Mouse (Mus musculus) midbrain, postnatal 0 days (tissue): ENCODE measurements at regions not wholly inside any gene's neighbourhood (a gene's known extent, or its start where the extent isn't known, plus 50 kb on each side); places are given as distances from the start of the nearest gene placed in this dataset.

Source experiments
- ATAC-seq: fragments of 200-750 bp; cut with Nextera tagmentation; 2 replicates; pipeline ENCODE4 v1.8.0; 2017; ENCODE audit warnings: moderate number of reproducible peaks, mild to moderate bottlenecking, moderate TSS enrichment, moderate library complexity; ENCODE audit not compliant: low FRiP score
- DNase-seq: peaks from one replicate; pipeline ENCODE4 v3.0.0-alpha.2; 2015; ENCODE audit warnings: low spot score
- H3K27ac ChIP-seq: fragments of 300-500 bp; sonication (generic); 2 replicates; pipeline ENCODE4 v1.5.1; 2014; ENCODE audit warnings: low read depth, mild to moderate bottlenecking, low read length, mixed read lengths
- H3K27me3 ChIP-seq: fragments of 300-500 bp; sonication (generic); 2 replicates; pipeline ENCODE4 v1.6.1; 2014; ENCODE audit warnings: low read length, control low read depth, mixed read lengths; ENCODE audit not compliant: insufficient read depth
- H3K36me3 ChIP-seq: fragments of 300-500 bp; sonication (generic); 2 replicates; pipeline ENCODE4 v1.6.1; 2014; ENCODE audit warnings: low read length, control low read depth, mixed read lengths; ENCODE audit not compliant: insufficient read depth
- H3K4me1 ChIP-seq: fragments of 300-500 bp; sonication (generic); 2 replicates; pipeline ENCODE4 v1.6.1; 2014; ENCODE audit warnings: mild to moderate bottlenecking, control low read depth, antibody characterized with exemption, low read length, mixed read lengths; ENCODE audit not compliant: insufficient read depth
- H3K4me2 ChIP-seq: fragments of 300-500 bp; sonication (generic); 2 replicates; pipeline ENCODE4 v1.6.1; 2014; ENCODE audit warnings: low read depth, mild to moderate bottlenecking, low read length, mixed read lengths; ENCODE audit not compliant: poor library complexity, severe bottlenecking
- H3K4me3 ChIP-seq: fragments of 300-500 bp; sonication (generic); 2 replicates; pipeline ENCODE4 v1.5.1; 2014; ENCODE audit warnings: low read depth, mild to moderate bottlenecking, low read length, moderate library complexity
- H3K9ac ChIP-seq: fragments of 300-500 bp; sonication (generic); replicated peaks from 2 replicates; pipeline ENCODE4 v1.6.1; 2014; ENCODE audit warnings: mild to moderate bottlenecking, low read length, moderate library complexity, mixed read lengths; ENCODE audit not compliant: poor library complexity, severe bottlenecking
- H3K9me3 ChIP-seq: fragments of 300-500 bp; sonication (generic); 2 replicates; pipeline ENCODE4 v1.6.1; 2016; ENCODE audit warnings: low read length, control low read depth
- CTCF ChIP-seq: IDR thresholded peaks from 2 replicates; pipeline ENCODE4 v1.5.1; 2016; ENCODE audit warnings: antibody characterized with exemption, mild to moderate bottlenecking
- whole genome bisulfite sequencing: fragments of 180-500 bp; shearing (Covaris S2); extraction: QIAGEN DNeasy Blood & Tissue Kit; methylation state at CpG from one replicate; pipeline ENCODE4 v1.1.7; 2014; 5-methylcytosine and 5-hydroxymethylcytosine counted together

DNA sequence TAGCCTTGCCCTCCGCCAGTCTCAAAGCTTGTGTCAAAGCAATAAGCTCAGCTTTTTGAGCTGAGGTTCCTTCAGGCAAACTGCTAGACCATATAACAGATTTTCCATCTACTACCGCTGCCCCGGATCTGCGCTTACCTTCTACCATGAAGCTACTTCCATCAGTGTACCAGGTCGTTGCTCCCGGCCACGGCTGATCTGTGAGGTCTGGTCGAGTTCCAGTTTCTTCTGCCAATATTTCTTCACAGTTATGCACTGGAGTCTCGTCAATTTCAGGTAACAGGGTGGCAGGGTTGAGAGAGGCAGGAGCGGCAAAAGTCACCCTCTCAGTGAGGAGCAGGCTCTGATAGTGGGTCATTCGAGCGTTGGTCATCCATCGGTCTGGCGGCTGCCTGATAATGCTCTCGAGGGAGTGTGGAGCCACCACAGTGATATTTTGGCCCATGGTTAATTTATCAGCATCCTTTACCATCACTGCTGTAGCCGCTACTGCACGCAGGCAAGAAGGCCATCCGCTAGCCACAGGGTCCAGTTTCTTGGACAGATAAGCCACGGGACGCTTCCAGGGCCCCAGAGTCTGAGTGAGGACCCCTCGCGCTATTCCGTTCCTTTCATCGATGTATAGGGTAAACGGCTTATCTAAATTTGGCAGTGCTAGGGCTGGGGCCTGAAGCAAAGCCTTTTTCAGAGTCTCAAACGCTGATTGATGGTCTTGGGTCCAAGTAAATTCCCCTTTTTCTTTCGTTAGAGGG, 276.0 kb downstream of the Gm21863 start:
- H3K4me3 ChIP-seq, result no peak overlapping the region
- no peak overlapping the region for H3K4me2 ChIP-seq
- DNase-seq (peak; percentile 0), ATAC-seq (no peak)
- H3K27ac ChIP-seq, result no peak overlapping the region
- 66% methylated on average over 27 of the region's 27 CpGs for WGBS
- no peak overlapping the region for H3K9ac ChIP-seq
- H3K36me3 ChIP-seq, result no peaks in the 10 kb centered on the region
- no peaks in the 10 kb centered on the region for H3K27me3 ChIP-seq
- peaks cover 77% of the 10 kb centered on the region for H3K9me3 ChIP-seq
- no peak for TF ChIP-seq CTCF
- H3K4me1 ChIP-seq, result no peaks in the 10 kb centered on the region

DNA sequence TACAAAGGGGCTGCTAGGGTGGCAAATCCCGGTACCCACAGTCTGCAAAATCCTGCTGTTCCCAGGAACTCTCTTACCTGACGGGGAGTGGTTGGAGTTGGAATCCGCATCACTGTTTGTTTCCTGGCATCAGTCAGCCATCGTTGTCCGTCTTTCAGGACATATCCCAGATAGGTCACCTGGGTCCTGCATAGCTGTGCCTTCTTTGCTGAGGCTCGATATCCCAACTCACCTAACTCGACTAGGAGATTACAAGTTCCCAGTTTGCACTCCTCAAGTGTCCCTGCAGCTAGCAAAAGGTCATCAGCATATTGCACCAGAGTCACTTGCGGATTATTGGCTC, 276.6 kb downstream of the Gm21863 start:
- Histone ChIP-seq H3K9me3 (peaks cover 77% of the 10 kb centered on the region), H3K36me3 (no peaks in the 10 kb centered on the region), H3K4me1 (no peaks in the 10 kb centered on the region), H3K9ac (no peak overlapping the region), H3K27ac (no peak overlapping the region), H3K4me3 (no peak overlapping the region), H3K27me3 (no peaks in the 10 kb centered on the region), H3K4me2 (no peak overlapping the region)
- peak; percentile 0 for DNase-seq
- 71% methylated on average over 8 of the region's 8 CpGs for WGBS
- no peak for ATAC-seq
- no peak for TF ChIP-seq CTCF

GRCm38 (mm10) chr12:20231528-20231927, 277.2 kb downstream of the Gm21863 start:
- WGBS, result 72% methylated on average over 12 of the region's 12 CpGs
- no peak overlapping the region for H3K27ac ChIP-seq
- ATAC-seq (peak; percentile 13; the same call in 1 of the 2 replicates), DNase-seq (peak; percentile 0)
- H3K9me3 ChIP-seq, result peaks cover 76% of the 10 kb centered on the region
- H3K4me1 ChIP-seq, result no peaks in the 10 kb centered on the region
- no peaks in the 10 kb centered on the region for H3K36me3 ChIP-seq
- no peaks in the 10 kb centered on the region for H3K27me3 ChIP-seq
- no peak overlapping the region for H3K4me3 ChIP-seq
- no peak for TF ChIP-seq CTCF
- H3K9ac ChIP-seq, result no peak overlapping the region
- no peak overlapping the region for H3K4me2 ChIP-seq

GRCm38 (mm10) chr12:20231986-20232541, 277.8 kb downstream of the Gm21863 start:
- Histone ChIP-seq H3K27ac (no peak overlapping the region), H3K9me3 (peaks cover 71% of the 10 kb centered on the region), H3K27me3 (no peaks in the 10 kb centered on the region), H3K4me1 (no peaks in the 10 kb centered on the region), H3K4me2 (no peak overlapping the region), H3K9ac (no peak overlapping the region), H3K36me3 (no peaks in the 10 kb centered on the region), H3K4me3 (no peak overlapping the region)
- DNase-seq (peak; percentile 0), ATAC-seq (no peak)
- TF ChIP-seq CTCF, result no peak
- 67% methylated on average over 14 of the region's 14 CpGs for WGBS

- H3K27me3 ChIP-seq, result no peaks in the 10 kb centered on the region
- H3K4me2 ChIP-seq, result no peak overlapping the region
- H3K36me3 ChIP-seq, result no peaks in the 10 kb centered on the region
- TF ChIP-seq CTCF, result no peak
- H3K27ac ChIP-seq, result no peak overlapping the region
- H3K4me3 ChIP-seq, result peak overlapping the region; percentile 0; the same call in 1 of the 2 replicates
- peak; percentile 69 for ATAC-seq
- DNase-seq, result peak; percentile 2
- no peak overlapping the region for H3K9ac ChIP-seq
- H3K4me1 ChIP-seq, result no peaks in the 10 kb centered on the region
- 67% methylated on average over 32 of the region's 32 CpGs for WGBS
- H3K9me3 ChIP-seq, result peaks cover 63% of the 10 kb centered on the region
These were observed 278.6 kb downstream of the Gm21863 start for GRCm38 (mm10) chr12:20232746-20233453.

GRCm38 (mm10) chr12:20233454-20233831, 279.1 kb downstream of the Gm21863 start:
- Histone ChIP-seq H3K27ac (no peak overlapping the region), H3K27me3 (no peaks in the 10 kb centered on the region), H3K36me3 (no peaks in the 10 kb centered on the region), H3K4me3 (no peak overlapping the region), H3K4me1 (no peaks in the 10 kb centered on the region), H3K9me3 (peaks cover 57% of the 10 kb centered on the region), H3K9ac (no peak overlapping the region), H3K4me2 (no peak overlapping the region)
- WGBS, result 71% methylated on average over 17 of the region's 17 CpGs
- peak; percentile 0 for DNase-seq
- ATAC-seq, result peak; percentile 29; the same call in 1 of the 2 replicates
- no peak for TF ChIP-seq CTCF
